Mouse (Mus musculus) inflammation-experienced regulatory T-cells, adult 6 months (primary cell): ENCODE measurements around the gene Gimap7. TPM values are rescaled to one million over a fixed set of nuclear protein-coding genes. Genes with fewer than 3 reads are reported as not detected.

Experiments used
- ATAC-seq: one replicate; pipeline ENCODE4 v1.8.0; 2017
- polyA plus RNA-seq, 3 experiments: library from polyadenylated mRNA; unstranded; fragments of 100-300 nt; shearing (Covaris generic); gene quantifications; one replicate each; pipeline ENCODE4 v1.2.1; 2017

The Gimap7 gene
- polyA plus RNA-seq, 3 experiments from 2014 or later, result 458 to 769 (median 564) TPM

DNA sequence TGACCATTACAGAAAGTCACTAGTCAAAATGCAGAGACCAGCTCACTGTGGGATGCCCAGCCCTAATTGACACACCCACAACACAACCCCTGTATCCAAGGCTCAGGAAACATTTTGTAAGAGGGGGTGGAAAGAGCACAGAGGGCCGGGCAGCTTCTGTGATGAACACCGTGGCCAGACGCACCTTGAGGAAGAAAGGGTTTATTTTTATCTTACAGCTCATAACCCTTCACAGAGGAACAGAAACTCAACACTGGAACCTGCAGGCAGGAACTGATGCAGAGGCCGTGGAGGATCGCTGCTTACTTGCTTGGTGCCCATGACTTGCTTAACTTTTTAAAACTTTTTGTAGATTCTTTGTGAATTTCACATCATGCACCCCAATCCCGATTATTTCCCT, 25.5 kb upstream of the Gimap7 start:
- no peak for ATAC-seq

DNA sequence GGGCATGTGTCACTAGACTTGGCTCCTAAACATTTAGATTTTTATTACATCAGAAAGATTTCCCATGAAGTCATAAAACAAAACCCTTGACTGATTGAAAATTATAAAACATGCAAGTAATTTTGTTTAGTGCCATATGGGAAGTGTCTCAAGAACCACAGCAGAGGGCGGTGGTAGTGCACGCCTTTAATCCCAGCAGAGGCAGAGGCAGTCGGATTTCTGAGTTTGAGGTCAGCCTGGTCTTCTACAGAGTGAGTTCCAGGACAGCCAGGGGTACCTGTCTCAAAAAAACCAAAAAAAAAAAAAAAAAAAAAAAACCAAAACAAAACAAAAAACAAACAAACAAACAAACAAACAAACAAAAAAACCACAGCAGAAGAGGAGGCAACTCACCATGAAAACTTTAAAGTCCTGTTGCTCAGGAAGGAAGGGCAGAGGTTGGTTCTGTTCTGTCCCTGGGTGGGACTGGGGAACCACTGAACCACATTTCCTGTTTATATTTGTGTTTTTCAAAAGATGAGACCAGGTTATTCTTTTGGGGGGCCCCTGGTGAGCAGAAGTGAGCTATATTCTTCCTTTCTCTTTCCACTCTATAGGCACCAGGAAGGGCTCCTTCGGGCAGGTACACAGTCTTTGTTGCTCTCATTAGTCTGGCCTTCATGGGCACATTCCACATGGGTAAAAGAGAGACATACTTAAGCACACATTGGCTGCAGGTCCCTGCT, 21.4 kb upstream of the Gimap7 start:
- peak; percentile 44 for ATAC-seq

DNA sequence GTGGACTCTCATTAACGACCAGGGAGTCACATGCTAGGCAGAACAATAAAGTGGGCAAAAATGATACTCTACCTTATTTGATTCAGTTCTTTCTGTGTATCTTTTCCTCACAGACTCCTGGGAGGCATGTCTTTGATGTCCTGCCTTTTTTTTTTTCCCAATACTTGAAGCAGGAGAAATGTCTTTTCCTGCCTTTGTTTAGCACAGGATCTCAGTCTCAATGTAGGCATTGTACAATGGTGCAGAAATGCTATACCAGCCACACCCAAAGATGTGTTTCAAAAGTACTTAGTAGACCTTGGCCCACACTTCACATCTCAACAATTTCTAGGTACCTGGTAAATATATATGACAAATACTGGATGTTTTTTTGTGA, 20.9 kb upstream of the Gimap7 start:
- no peak for ATAC-seq

DNA sequence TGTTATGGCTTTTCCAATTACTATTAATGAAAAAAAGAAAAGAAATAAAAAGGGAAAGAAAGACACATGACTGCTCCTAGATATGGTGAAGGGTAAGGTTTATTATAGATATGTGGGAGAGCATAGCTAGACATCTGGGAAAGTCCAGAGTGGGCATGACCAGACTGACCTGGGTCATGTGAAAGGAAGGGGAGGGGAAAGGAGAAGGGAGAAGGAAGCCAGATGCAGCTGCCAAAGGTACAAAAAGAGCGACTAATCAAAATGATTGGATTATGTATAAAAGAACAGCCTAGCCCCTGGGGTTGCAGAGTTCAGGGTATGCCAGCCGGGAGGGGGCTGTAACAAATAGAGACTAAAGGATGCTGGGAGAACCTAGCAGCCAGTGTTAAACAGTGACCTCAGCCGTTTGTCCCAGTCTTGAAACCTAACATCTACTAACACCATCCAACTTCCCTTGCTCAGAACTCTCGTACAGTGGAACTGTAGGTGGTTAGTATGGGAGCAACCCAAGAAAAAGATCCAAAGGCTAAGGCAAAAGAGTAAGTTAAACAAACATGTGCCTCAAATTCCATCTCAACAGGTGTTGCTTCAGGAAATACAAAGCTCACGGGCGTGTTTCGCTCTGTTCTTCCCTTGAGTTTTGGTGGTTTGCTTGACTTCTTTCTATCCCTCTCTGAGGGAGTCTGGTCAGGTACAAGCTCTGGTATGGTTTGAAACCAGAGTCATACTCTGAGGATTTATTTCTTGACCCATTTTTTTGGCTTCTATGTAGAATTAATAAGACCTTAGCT, 20.2 kb upstream of the Gimap7 start:
- ATAC-seq, result no peak

DNA sequence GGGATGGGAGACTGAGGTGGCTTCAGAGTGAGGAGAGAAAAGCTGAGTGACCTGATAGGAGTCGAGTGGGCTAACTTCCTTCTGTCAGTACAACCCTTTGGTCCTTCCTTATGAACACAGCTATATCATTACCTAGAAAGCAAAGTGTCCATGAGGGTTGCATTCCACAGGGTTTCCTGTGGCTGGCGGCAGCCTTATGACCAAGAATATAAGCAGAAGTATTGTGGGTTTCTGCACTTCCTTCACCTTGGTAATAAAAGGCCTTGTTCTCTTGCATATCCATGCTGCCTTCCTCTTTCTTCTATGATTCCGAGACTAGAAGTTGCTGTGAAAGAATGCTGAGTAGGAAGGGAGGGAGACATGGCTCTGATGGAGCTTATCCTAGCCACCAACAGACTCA, 19.5 kb upstream of the Gimap7 start:
- ATAC-seq, result no peak

DNA sequence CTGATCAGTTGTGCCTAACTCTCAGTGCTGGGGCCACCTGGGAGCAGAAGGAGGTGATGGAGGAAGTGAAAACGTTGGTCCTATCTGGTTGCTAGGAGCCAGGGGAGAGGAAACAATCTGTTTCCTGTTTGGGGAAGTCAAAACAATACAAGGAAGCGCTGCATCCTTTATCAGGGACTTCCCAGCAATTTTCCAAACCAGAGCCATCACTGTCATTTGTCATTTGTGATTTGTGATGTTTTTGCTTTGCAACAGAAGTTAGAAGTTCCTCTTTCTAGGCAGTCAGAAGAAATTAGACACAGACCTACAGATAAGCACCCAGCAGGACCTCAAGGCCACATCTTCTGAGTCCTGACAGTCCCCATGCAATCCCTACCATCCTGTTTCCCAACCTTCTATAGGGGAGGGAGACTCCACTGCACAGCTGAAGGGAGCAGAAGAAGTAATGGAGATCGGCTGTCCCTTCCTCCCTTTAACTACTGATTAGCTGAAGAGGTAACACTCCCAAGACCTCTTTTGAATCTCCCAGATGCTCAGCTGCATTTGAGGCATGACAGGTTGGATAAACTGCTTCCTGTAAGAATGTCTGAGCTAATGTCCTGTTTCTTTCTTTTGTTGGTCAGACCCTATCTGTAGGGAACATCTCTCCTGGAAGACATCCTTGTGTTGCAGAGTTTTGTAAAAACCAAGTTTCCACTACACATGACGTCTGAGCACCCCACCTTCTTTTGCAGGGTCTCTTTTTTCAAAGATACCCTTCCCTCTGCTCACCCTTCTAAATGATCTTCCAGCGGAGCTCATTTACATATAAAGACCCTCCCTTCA, 18.0 kb upstream of the Gimap7 start:
- peak; percentile 60 for ATAC-seq

DNA sequence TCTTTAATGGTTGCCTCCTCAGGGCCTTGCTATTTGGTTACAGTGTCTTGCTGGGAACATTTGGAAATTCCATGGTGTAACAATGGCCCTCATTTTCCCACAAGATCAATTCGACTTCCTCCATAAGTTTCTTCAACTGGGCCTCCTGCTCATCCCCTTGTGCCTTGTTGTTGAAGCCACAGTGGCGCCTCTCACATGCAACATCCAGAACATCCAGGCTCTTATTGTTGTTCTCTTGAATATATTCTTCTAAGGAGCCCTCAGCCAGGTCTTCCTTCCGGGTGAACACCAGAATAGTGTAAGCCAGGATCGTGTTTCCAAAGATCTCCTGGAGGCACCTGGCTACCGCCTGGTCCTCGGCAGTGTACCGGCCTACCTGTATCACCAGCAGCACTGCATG, 16.3 kb upstream of the Gimap7 start:
- ATAC-seq, result no peak

DNA sequence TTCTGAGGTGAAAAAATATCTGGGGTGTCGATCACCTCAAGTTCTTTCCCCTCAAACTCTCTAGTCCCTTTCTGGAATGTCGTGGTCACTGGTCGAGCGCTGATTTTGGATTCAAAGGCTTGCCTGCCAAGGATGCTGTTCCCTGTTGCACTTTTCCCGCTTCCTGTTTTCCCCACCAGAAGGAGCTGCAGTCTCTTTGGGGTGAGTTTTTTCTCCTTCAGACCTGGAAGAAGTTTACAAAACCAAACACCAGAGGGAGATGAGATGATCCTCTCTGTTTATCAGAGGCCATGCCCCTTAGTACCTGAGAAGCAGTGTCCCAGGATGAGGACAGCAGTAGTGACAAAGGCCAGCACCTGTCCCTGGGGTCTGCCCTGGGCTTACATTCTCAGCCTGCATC, 15.8 kb upstream of the Gimap7 start:
- no peak for ATAC-seq

DNA sequence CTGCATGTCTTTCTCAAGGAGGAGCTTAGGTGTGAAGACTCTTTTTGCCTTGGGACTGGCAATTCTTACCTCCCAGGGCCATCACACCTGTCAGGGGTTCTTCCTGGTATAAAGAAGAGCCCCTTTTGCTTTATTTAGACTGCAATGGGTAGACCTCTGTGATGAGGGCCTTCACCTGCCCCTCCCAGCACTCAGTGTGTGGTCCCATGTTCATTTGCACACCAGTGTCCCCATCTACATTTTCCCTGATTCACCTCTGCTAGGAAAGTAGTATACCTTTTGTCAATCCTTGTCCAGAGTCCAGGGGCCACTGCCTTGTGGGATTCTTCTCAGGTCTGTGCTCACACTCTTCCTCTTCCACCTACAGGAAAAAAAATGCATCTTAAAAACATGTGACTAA, 14.3 kb upstream of the Gimap7 start:
- no peak for ATAC-seq

DNA sequence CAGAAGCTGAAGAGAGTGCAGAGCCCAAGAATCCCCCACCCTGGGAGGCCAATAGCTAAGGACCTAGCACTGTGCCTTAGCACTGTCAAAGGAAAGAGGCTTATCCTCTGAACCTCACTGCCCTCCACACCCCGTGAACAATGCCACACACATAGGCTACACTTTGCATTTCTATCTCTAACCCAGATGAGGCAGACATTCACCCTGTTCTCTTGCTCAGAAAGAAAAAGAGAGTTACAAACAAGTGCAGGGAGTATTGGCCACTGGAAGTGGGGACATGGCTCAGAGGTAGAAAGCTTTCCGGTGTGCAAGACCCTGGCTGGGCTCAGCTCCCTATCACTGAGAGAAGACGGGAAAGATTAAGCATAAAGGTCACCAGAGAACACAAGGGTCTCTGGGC, 12.3 kb upstream of the Gimap7 start:
- no peak for ATAC-seq

DNA sequence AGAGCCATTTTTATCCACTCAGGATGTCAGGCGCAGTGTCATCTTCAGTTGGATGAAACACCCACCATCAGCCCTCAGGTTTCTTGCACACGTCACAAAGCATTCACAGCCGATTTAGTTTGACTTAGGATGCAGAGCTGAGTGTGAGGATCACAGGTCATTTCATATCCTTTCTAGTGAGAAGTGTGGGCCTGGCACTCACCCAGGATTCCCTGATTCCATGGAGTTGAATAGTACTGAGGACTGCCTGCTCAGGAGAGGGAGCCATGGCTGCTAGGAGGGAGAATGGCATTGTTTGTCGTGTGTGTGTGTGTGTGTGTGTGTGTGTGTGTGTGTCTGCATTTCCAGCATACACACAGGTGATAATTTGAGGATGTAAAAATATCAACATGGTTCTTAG, 1.9 kb downstream of the Gimap7 start:
- peak; percentile 11 for ATAC-seq

DNA sequence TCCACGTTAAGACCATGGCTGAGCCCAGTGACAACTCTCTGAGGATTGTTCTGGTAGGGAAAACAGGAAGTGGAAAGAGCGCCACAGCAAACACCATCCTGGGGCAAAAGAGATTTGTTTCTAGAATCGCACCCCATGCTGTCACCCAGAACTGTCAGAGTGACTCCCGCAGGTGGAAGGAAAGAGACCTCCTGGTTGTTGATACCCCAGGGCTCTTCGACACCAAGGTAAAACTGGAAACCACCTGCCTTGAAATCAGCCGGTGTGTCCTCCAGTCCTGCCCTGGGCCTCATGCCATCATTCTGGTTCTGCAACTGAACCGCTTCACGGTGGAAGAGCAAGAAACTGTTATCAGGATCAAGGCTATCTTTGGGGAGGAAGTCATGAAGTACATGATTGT, 5.0 kb downstream of the Gimap7 start:
- ATAC-seq, result no peak

DNA sequence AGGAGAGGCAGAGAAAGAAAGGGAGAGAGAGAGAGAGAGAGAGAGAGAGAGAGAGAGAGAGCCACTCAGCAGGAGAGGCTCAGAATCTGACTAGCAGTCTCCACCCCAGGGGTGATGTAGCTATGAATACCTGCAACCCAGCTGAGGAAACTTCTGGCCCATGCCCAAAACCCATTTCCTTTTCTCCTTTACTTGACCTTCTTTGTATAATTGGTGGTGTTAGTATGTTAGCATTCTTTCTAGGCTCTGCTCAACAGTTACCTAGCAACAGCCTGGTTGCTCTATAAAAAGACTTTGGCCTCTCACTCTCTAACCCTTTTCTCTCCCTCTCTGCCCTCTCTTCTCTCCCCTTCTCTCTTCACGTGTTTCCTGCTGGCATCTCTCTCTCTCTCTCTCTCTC, 7.1 kb downstream of the Gimap7 start:
- peak; percentile 72 for ATAC-seq

DNA sequence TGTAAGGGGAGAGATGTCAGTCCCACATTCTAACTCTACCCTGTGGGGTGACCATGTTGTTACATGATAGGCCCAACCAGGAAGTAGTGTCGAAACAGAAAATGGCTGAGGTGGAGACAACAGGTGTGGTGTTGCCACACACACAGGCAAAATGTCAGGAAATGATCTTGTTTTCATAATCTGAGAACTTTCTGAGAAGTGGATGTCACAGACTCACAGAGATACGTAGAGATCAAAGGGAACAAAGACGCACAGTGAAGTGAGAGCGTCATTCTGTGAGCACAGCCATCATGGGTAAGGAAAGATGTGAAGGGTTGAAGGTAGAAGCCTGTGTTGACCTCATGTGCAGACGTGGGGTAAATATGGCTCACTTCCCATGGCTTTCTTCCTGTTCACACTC, 9.3 kb downstream of the Gimap7 start:
- peak; percentile 69 for ATAC-seq

DNA sequence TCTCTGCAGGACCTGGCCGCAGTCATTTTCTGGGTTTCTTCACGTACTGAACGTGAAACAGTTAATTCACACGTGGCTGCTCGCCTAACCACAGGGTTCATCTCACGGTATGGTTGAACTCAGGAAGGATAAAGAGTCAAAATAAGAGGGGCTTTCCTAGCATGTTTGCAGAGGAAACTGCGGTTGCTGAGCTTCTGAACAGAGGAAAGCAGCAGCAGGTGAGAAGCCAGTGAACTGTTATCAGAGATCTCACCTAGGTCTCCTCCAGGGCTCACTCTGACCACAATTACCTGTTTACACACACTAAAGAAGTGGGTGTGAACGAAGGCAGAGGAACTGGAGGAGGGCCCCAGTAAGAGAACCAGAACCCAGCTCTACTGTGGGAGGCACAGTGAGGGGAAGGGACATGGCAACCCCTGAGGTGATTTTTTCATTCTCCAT, 14.5 kb downstream of the Gimap7 start:
- ATAC-seq, result peak; percentile 91

DNA sequence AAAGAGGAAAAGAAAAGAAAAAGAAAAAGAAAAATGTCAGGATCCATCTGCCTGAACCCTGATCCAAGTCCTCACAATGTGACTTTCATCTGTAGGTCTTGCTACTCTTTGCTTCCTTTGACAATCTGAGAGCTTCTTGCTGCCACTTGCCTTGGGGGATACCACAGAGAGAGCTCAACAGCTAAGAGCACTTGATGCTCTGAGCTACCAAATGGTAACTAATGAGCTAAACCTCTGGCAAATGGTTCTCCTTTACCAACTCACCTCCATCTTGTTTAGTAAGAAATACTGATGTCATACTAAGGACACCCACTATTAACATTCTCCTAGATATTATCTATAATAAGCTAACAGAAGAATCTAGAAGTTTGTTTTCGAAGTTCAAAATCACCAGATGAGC, 15.2 kb downstream of the Gimap7 start:
- ATAC-seq, result no peak

DNA sequence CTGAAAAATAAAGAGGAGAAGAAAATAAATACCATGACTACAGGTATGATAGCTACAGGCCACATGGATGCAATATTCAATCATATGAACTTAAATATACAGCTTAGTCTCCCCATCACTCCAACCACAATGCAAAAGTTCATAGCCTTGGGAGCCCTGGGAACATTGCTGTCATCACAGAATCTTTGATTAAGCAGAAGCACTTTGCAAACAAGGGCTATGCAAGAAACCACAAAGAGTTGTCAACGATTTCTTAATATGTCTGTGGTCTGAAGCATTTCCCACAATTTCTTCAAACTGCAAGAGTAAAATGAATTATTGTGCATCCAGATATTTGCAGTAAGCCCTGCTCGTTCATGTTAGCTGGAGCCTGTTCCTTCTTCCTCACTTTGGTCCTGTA, 18.6 kb downstream of the Gimap7 start:
- ATAC-seq, result no peak

DNA sequence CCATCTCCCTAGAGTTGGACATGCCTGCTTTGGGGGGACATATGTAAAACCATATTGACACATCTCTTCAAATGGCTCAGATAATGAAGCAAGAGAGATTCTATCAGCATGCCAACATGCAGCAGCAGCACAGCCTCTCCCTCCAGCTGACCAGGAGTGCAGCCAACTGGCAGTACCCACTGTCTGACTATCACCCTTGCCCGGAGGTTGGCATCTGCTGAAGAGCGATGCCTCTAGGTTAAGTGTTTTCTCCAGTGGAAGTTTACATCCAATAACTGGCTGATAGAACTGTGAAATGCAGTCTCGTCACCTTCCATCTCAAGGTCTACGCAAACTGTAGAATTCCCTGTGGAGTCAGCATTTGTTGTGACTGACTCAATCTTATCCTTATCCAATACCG, 19.3 kb downstream of the Gimap7 start:
- no peak for ATAC-seq

DNA sequence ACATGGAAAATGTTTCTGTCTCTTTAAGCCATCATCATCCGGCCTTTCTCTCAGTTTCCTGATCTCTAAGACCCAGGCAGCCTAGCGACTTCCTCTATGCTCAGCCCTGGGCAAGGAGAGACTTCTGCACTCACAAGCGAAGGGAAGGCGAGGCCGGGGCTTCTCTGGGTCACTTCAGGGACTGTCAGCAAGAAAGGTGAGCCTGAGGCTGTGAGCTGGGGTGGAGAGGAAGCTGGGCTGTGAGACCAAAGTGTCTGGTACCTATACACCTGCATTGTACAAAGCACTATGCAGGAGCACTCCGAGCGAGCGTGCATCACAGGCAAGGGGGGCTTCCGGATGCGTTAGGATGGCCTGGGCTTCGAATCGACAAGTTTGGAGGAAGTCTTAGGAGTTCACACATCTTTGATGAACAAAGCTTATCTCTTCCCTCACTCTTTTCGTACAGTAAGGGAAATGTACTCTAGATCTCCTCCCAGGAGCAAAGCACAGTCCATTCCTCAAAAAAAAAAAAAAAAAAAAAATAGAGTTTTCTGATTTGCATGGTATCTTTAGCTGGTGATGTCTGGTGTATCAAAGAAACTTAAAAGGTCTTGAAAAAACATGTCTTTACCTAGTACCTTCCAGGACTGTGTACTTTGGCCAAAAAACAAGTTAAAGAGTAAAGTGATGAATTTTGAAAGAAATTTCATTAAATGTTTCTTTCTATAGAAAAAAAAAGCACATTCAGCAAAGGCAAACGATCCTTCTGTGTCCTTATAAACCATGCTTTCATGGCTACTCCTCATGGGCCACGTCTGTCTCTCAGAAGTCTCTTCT, 20.7 kb downstream of the Gimap7 start, which contains the start of gene Gimap1:
Gimap1 (plus strand) TSS at position 94 of the 819 bp plus-strand sequence.
- peak; percentile 61 for ATAC-seq

DNA sequence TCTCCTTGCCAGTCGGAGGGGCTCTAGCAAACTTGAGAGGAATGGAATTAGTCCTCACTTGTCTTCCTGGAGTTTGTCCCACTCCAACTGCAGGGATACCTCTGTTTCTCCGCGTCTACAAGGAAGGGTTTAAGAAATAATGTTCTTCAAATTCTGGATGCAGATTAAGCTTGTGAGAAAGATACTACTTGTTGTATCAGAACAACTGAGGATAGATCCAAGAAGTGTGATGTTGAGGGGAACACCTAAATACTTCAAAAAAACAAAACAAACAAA, 21.3 kb downstream of the Gimap7 start:
- no peak for ATAC-seq

DNA sequence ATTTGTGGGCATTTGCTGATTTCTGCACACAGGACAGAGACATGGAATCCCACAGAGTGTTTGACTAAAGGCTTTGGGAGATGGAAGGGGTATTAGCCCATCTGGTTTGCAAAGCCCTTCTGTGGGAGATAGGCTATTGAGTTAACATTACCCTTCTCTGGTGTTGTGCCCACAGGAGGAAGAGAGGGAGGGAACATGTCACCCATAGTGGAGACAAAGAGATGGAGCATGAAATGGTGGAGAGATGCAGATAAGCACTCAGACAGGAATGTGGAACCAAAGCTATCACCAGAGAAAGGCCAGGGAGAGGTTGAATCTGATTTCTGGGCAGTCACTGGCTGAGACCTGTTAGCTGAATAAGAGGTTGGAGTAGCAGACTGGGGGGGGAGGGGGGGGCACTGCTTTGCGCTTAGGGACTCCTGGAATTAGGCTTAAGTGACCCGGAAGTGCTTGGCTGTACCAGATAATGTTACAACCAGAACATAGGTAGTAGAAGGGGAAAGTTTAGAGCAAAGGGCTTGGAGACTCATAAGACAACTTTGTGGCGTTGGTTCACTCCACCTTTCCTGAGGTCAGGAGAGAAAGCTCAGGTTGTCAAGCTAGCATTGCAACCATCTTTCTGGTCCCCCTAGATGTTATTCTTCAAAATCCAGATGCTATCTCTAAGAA, 22.2 kb downstream of the Gimap7 start:
- no peak for ATAC-seq

DNA sequence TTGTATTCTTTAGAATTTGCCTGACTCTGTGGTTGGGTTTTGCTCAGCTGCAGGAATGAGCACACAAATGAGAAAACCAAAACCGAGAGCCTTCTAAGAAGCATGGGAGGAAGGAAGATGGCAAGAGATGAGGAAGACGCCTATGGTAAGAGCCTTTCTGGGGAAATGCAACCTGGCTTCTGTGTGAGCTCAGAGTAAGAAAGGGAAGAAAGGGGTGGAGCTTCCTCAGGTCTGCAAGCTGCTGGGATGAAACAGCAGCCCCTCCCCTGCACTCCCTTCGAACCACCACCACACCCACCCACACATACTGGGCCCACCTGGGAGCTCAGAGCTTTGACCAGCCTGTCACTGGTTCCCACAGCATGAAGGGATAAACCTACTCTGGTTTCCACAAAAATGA, 22.9 kb downstream of the Gimap7 start:
- no peak for ATAC-seq
